Mouse (Mus musculus): ENCODE measurements at regions not wholly inside any gene's neighbourhood (a gene's known extent, or its start where the extent isn't known, plus 50 kb on each side); places are given as distances from the start of the nearest gene placed in this dataset.

- DNase-seq (ENCODE audit: low spot score in 2 of 2), result no peak
Measured at GRCm38 (mm10) chr17:83898531-83898930, 50.8 kb upstream of the Haao start.

Measured in gastrocnemius, adult 8-10 months (tissue).